Mouse (Mus musculus): Measurements from ENCODE around the gene Phf10. TPM values are rescaled to one million over a fixed set of nuclear protein-coding genes. Genes with fewer than 3 reads are reported as not detected.
A peak's percentile ranks its signal among the peaks of the same experiment; 100 is the strongest.
"Not testable (repeated sequence)": the region's sequence is repeated elsewhere in the genome, so short reads cannot be mapped to it uniquely, and the experiment has no call there.

Phf10 gene
- polyA plus RNA-seq, 1 experiment from 2014 or later, result 15.1 TPM

GRCm38 (mm10) chr17:14906611-14907010 is 54.5 kb downstream of the Phf10 start:
- H3K9me3 ChIP-seq (ENCODE audit: control insufficient read depth, low read length), result no peaks in the 10 kb centered on the region
- WGBS, result 33% methylated on average over 1 of the region's 1 CpGs
- ATAC-seq, result no peak

GRCm38 (mm10) chr17:14904637-14905265 is 56.3 kb downstream of the Phf10 start:
- Histone ChIP-seq H3K27me3 (replicated peaks; ENCODE audit: control insufficient read depth, insufficient read depth, low read length) (no peaks in the 10 kb centered on the region), H3K4me1 (replicated peaks; ENCODE audit: control insufficient read depth, insufficient read depth, low read length) (no peaks in the 10 kb centered on the region), H3K4me3 (replicated peaks; ENCODE audit: low read length) (no peak overlapping the region), H3K27ac (ENCODE audit: low read length) (no peak overlapping the region), H3K36me3 (ENCODE audit: control insufficient read depth, insufficient read depth) (no peaks in the 10 kb centered on the region), H3K9me3 (ENCODE audit: control insufficient read depth, low read length) (no peaks in the 10 kb centered on the region), H3K9ac (replicated peaks; ENCODE audit: low read depth, low read length) (no peak overlapping the region), H3K4me2 (ENCODE audit: low read length) (no peak overlapping the region)
- WGBS, result 55% methylated on average over 7 of the region's 7 CpGs
- ATAC-seq, result peak; percentile 79

More at GRCm38 (mm10) chr17:14906611-14907010, 54.5 kb downstream of the Phf10 start:
- H3K9ac ChIP-seq (replicated peaks; ENCODE audit: low read depth, low read length), result no peak overlapping the region
- H3K27ac ChIP-seq (ENCODE audit: low read length), result no peak overlapping the region
- no peaks in the 10 kb centered on the region for H3K4me1 ChIP-seq (replicated peaks; ENCODE audit: control insufficient read depth, insufficient read depth, low read length)
- no peaks in the 10 kb centered on the region for H3K27me3 ChIP-seq (replicated peaks; ENCODE audit: control insufficient read depth, insufficient read depth, low read length)
- H3K36me3 ChIP-seq (ENCODE audit: control insufficient read depth, insufficient read depth), result no peaks in the 10 kb centered on the region
- no peak overlapping the region for H3K4me2 ChIP-seq (ENCODE audit: low read length)
- H3K4me3 ChIP-seq (replicated peaks; ENCODE audit: low read length), result no peak overlapping the region

GRCm38 (mm10) chr17:14904206-14904605 is 56.9 kb downstream of the Phf10 start:
- Histone ChIP-seq H3K27me3 (replicated peaks; ENCODE audit: control insufficient read depth, insufficient read depth, low read length) (no peaks in the 10 kb centered on the region), H3K4me3 (replicated peaks; ENCODE audit: low read length) (no peak overlapping the region), H3K4me2 (ENCODE audit: low read length) (no peak overlapping the region), H3K9me3 (ENCODE audit: control insufficient read depth, low read length) (no peaks in the 10 kb centered on the region), H3K36me3 (ENCODE audit: control insufficient read depth, insufficient read depth) (no peaks in the 10 kb centered on the region), H3K4me1 (replicated peaks; ENCODE audit: control insufficient read depth, insufficient read depth, low read length) (no peaks in the 10 kb centered on the region), H3K27ac (ENCODE audit: low read length) (no peak overlapping the region), H3K9ac (replicated peaks; ENCODE audit: low read depth, low read length) (no peak overlapping the region)
- 90% methylated on average over 6 of the region's 6 CpGs for WGBS
- ATAC-seq, result no peak

GRCm38 (mm10) chr17:14903212-14903611 is 57.9 kb downstream of the Phf10 start:
- H3K27me3 ChIP-seq (replicated peaks; ENCODE audit: control insufficient read depth, insufficient read depth, low read length), result no peaks in the 10 kb centered on the region
- no peak for ATAC-seq
- 84% methylated on average over 3 of the region's 3 CpGs for WGBS

GRCm38 (mm10) chr17:14898972-14899371 is 62.1 kb downstream of the Phf10 start:
- Histone ChIP-seq H3K9ac (replicated peaks; ENCODE audit: low read depth, low read length) (no peak overlapping the region), H3K4me3 (replicated peaks; ENCODE audit: low read length) (no peak overlapping the region), H3K27me3 (replicated peaks; ENCODE audit: control insufficient read depth, insufficient read depth, low read length) (no peaks in the 10 kb centered on the region), H3K4me2 (ENCODE audit: low read length) (no peak overlapping the region), H3K27ac (ENCODE audit: low read length) (no peak overlapping the region), H3K4me1 (replicated peaks; ENCODE audit: control insufficient read depth, insufficient read depth, low read length) (no peaks in the 10 kb centered on the region), H3K36me3 (ENCODE audit: control insufficient read depth, insufficient read depth) (no peaks in the 10 kb centered on the region), H3K9me3 (ENCODE audit: control insufficient read depth, low read length) (no peaks in the 10 kb centered on the region)
- no peak for ATAC-seq
- 67% methylated on average over 1 of the region's 1 CpGs for WGBS

More at GRCm38 (mm10) chr17:14903212-14903611, 57.9 kb downstream of the Phf10 start:
- H3K4me3 ChIP-seq (replicated peaks; ENCODE audit: low read length), result no peak overlapping the region
- no peaks in the 10 kb centered on the region for H3K36me3 ChIP-seq (ENCODE audit: control insufficient read depth, insufficient read depth)
- no peak overlapping the region for H3K4me2 ChIP-seq (ENCODE audit: low read length)
- no peak overlapping the region for H3K9ac ChIP-seq (replicated peaks; ENCODE audit: low read depth, low read length)
- H3K4me1 ChIP-seq (replicated peaks; ENCODE audit: control insufficient read depth, insufficient read depth, low read length), result no peaks in the 10 kb centered on the region
- H3K27ac ChIP-seq (ENCODE audit: low read length), result no peak overlapping the region
- no peaks in the 10 kb centered on the region for H3K9me3 ChIP-seq (ENCODE audit: control insufficient read depth, low read length)

GRCm38 (mm10) chr17:14895058-14895457 is 66.0 kb downstream of the Phf10 start:
- not testable (repeated sequence) for H3K36me3 ChIP-seq (ENCODE audit: control insufficient read depth, insufficient read depth); H3K9ac ChIP-seq (replicated peaks; ENCODE audit: low read depth, low read length); ATAC-seq

More at GRCm38 (mm10) chr17:14895058-14895457, 66.0 kb downstream of the Phf10 start:
- H3K4me1 ChIP-seq (replicated peaks; ENCODE audit: control insufficient read depth, insufficient read depth, low read length); H3K27ac ChIP-seq (ENCODE audit: low read length); H3K27me3 ChIP-seq (replicated peaks; ENCODE audit: control insufficient read depth, insufficient read depth, low read length); H3K9me3 ChIP-seq (ENCODE audit: control insufficient read depth, low read length); H3K4me3 ChIP-seq (replicated peaks; ENCODE audit: low read length); H3K4me2 ChIP-seq (ENCODE audit: low read length): not testable (repeated sequence)

Other genes with a start within 250 kb of the Phf10 start
- 6.3 and 7.5 TPM in 2 replicates for gene Wdr27, start 18.1 kb downstream of the Phf10 start, polyA plus RNA-seq (2015; fragmentation: Nextera tagmentation; extraction: Ambion mirVana)
- gene 1600012H06Rik, start 18.1 kb downstream of the Phf10 start, polyA plus RNA-seq (2015; fragmentation: Nextera tagmentation; extraction: Ambion mirVana), result 33.1 and 37.3 TPM in 2 replicates
- 6.9 and 7.5 TPM in 2 replicates for gene 9030025P20Rik, start 17.2 kb upstream of the Phf10 start, polyA plus RNA-seq (2015; fragmentation: Nextera tagmentation; extraction: Ambion mirVana)
- 0.47 and 0.86 TPM in 2 replicates for gene Gm3417, start 17.5 kb upstream of the Phf10 start, polyA plus RNA-seq (2015; fragmentation: Nextera tagmentation; extraction: Ambion mirVana)
- 8.5 and 9.9 TPM in 2 replicates for gene Gm3435, start 48.9 kb upstream of the Phf10 start, polyA plus RNA-seq (2015; fragmentation: Nextera tagmentation; extraction: Ambion mirVana)
- gene Ermard, start 79.9 kb upstream of the Phf10 start, polyA plus RNA-seq (2015; fragmentation: Nextera tagmentation; extraction: Ambion mirVana), result 73.3 and 86.6 TPM in 2 replicates
- gene Tcte3, start 80.2 kb upstream of the Phf10 start, polyA plus RNA-seq (2015; fragmentation: Nextera tagmentation; extraction: Ambion mirVana), result not detected in 2 replicates
- 5.1 TPM in 2 replicates for gene Gm3448, start 80.3 kb upstream of the Phf10 start, polyA plus RNA-seq (2015; fragmentation: Nextera tagmentation; extraction: Ambion mirVana)

All from forebrain, embryonic 16.5 days (tissue).